Mouse (Mus musculus): ENCODE results near the gene Prss57.

The Prss57 gene

DNA sequence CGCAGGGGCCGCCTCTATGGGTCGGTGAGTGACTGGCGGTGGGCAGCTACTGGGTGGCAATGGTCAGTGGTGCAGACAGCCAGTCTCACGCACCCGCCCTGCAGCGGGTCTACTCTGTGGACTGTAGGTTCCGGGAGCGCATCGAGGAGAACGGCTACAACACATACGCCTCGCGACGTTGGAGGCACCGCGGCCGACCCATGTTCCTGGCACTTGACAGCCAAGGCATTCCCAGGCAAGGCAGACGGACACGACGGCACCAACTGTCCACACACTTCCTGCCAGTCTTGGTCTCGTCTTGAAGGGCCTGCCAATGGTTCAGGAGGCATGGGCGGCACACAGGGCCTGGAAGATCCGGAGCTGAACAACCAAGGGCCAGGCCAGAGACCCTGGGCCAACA lies 34.1 kb downstream of the Prss57 start:
- no peak for DNase-seq (ENCODE audit: low spot score in 2 of 2)

- no peak for DNase-seq (ENCODE audit: low spot score in 2 of 2)
These were observed 34.9 kb downstream of the Prss57 start for GRCm38 (mm10) chr10:79755854-79756253.

DNA sequence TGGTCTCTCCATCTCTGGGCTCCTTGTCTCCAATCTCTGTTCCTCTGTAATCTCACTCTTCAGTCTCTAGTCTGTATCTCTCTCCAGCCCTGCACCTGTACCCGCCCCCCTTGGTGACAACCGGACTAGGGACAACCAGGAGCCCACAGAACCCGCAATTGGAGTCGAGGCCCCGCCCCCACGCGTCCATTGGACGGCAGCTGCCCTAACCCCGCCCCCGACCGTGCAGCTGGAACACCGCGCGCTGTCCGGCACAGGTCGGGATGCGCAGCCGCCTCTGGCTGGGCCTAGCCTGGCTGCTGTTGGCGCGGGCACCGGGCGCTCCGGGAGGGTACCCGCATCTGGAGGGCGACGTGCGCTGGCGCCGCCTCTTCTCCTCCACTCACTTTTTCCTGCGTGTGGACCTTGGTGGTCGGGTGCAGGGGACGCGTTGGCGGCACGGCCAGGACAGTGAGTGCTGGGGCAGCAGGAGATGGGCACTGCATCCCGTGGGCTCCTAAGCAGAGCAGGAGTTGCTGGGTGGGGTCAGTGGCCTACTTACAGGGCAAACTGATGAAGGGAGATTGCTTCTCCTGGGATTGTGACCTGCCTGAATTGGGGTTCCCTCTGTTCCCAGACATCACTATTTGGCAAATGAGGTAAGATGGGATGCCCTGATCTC lies 35.8 kb downstream of the Prss57 start, which contains the start of gene Fgf22:
TSS of gene Fgf22 (plus strand) at position 221 of the 661 bp plus-strand sequence.
- peak in 1 of 2 experiments; percentile 64 for DNase-seq (ENCODE audit: low spot score in 2 of 2)

DNA sequence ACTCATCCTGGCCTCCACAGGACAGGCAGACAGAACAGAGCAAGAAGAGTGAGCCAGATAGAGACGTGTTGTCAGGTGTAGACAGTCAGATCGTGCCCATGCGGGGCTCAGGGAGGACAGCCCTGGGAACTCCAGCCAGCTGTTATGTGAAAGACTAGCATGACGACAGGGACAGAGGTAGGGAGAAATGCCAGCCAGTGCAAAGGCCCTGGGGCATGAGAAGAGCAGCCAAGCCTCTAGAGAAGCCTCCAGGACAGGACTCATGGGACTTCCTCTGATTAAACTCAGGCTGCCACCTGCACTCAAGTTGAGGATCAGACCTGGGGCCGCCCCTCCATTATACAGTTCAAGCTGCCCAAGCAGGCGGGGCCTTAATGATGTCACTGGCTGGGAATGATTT lies 42.3 kb downstream of the Prss57 start:
- no peak for DNase-seq (ENCODE audit: low spot score in 2 of 2)

GRCm38 (mm10) chr10:79746774-79747151 lies 44.0 kb downstream of the Prss57 start:
- DNase-seq (ENCODE audit: low spot score in 2 of 2) = no peak

- DNase-seq (ENCODE audit: low spot score in 2 of 2) = peak; percentile 95 to 96
These were observed 44.6 kb downstream of the Prss57 start, which contains the start of gene Polrmt for GRCm38 (mm10) chr10:79745898-79746773. Gene Polrmt, minus strand, starts transcription at chr10:79746581.

GRCm38 (mm10) chr10:79745411-79745810 lies 45.4 kb downstream of the Prss57 start:
- DNase-seq (ENCODE audit: low spot score in 2 of 2) = no peak

- no peak for DNase-seq (ENCODE audit: low spot score in 2 of 2)
These were observed 47.0 kb downstream of the Prss57 start for GRCm38 (mm10) chr10:79743650-79744365.

GRCm38 (mm10) chr10:79743161-79743560 lies 47.6 kb downstream of the Prss57 start:
- DNase-seq (ENCODE audit: low spot score in 2 of 2) = no peak

GRCm38 (mm10) chr10:79740863-79741262 lies 49.9 kb downstream of the Prss57 start:
- no peak for DNase-seq (ENCODE audit: low spot score in 2 of 2)

DNA sequence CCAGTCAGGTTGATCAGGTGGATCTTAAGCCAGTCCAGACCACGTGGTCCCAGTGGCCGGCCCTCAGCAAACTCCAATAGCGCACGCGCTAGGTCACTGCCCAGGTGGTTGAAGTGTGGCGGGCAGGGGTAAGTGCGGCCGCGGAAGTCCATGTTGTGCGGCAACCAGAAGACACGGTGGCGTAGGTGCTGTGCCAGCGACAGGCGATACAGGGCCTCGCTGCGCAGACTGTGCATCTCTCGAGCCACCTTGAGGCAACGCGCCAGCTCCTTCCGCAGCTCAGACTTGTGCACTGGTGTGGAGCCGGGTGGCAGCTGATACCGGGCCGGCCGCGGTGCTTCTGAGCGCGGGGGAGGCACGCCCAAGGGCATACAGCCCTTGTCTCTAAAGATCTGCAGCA lies 51.5 kb downstream of the Prss57 start:
- no peak for DNase-seq (ENCODE audit: low spot score in 2 of 2)

DNA sequence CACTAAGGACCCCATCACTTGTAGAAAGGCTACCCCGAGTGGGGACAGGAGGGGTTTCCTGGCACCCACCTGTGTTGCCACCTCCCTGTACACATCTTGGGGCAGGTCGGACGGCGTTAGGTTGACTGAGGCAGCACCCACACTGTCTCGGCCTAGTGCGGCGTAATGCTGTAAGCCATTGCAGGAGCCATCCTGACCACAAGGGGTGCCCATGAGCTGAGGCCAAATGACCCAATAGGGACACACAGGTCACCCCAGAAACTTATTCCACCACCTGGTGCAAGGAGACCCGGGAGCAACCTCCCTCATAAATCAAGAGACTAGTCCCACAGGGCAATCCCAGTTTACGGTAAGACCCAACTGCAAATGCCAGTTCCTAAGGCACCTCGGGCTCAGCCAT lies 52.5 kb downstream of the Prss57 start:
- no peak for DNase-seq (ENCODE audit: low spot score in 2 of 2)

- no peak for DNase-seq (ENCODE audit: low spot score in 2 of 2)
These were observed 54.1 kb downstream of the Prss57 start for GRCm38 (mm10) chr10:79736706-79737105.

GRCm38 (mm10) chr10:79735361-79735760 lies 55.4 kb downstream of the Prss57 start:
- DNase-seq (ENCODE audit: low spot score in 2 of 2) = no peak

DNA sequence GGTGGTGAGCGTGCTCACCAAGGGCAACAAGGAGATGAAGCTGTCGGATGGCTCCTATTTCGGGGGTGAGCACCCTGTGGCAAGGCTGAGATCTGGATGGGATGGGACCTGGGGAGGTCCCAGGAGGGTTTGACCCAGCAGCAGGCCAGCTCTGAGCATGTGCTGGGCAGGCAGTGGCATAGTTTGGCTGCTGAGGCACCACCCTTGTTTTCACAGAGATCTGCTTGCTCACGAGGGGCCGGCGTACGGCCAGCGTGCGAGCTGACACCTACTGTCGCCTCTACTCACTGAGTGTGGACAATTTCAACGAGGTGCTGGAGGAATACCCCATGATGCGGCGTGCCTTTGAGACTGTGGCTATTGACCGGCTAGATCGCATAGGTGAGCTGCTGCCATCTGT lies 56.9 kb downstream of the Prss57 start:
- no peak for DNase-seq (ENCODE audit: low spot score in 2 of 2)

- DNase-seq (ENCODE audit: low spot score in 2 of 2) = no peak
These were observed 58.3 kb downstream of the Prss57 start for GRCm38 (mm10) chr10:79732500-79732899.

Data from frontal cortex, postnatal 10 days (tissue).